Mouse (Mus musculus) heart, adult 2 months (tissue): ENCODE results near the gene Pitx3.

Experiments
- CTCF ChIP-seq: fragments of 200-600 bp; IDR thresholded peaks from 2 replicates; pipeline ENCODE4 v1.8.1; 2022; ENCODE audit warnings: antibody characterized with exemption, mild to moderate bottlenecking, moderate library complexity
- EP300 ChIP-seq: fragments of 200-500 bp; IDR thresholded peaks from 2 replicates; pipeline ENCODE4 v1.6.1; 2011; ENCODE audit warnings: low read depth, low read length, control low read depth; ENCODE audit not compliant: insufficient read depth
- POLR2A ChIP-seq: fragments of 200-500 bp; IDR thresholded peaks from 2 replicates; pipeline ENCODE4 v1.6.1; 2011; ENCODE audit warnings: mild to moderate bottlenecking, low read depth, low read length, control low read depth; ENCODE audit not compliant: insufficient read depth

- TF ChIP-seq POLR2A (no peak), CTCF (no peak), EP300 (no peak)
These were observed 39.1 kb upstream of the Pitx3 start for GRCm38 (mm10) chr19:46187203-46187602.
